Mouse (Mus musculus) erythroblast, adult 5-6 weeks (primary cell): ENCODE measurements around the gene Gm17428. TPM values are rescaled to one million over a fixed set of nuclear protein-coding genes. Genes with fewer than 3 reads are reported as not detected.
"Not testable (repeated sequence)": the region's sequence is repeated elsewhere in the genome, so short reads cannot be mapped to it uniquely, and the experiment has no call there.

Experiments used
- ATAC-seq: replicated peaks from 2 replicates; pipeline ENCODE4 v1.8.0; 2016; ENCODE audit warnings: moderate number of reproducible peaks, mild to moderate bottlenecking, moderate TSS enrichment, inconsistent platforms; ENCODE audit not compliant: poor library complexity, low FRiP score, severe bottlenecking
- total RNA-seq, 2 experiments: library from RNA; stranded (forward) in 1 of 2; stranded (reverse) in 1 of 2; fragments of 150-400 nt in 1 of 2; fragments of 200-764, 138-1000 nt in 1 of 2; gene quantifications; 2 replicates each; pipeline versions ENCODE4 v1.2.3 to v1.2.4; 2015 to 2017; ENCODE audit warnings: low replicate concordance in 2 of 2

Gene Gm17428
- total RNA-seq, 2 experiments from 2014 or later: not detected

GRCm38 (mm10) chr14:54948781-54949180 is 28.0 kb upstream of the Gm17428 start:
- no peak for ATAC-seq

- ATAC-seq: no peak
Measured at GRCm38 (mm10) chr14:54950493-54950892, 26.2 kb upstream of the Gm17428 start.

GRCm38 (mm10) chr14:54951587-54951986 is 25.1 kb upstream of the Gm17428 start:
- no peak for ATAC-seq

GRCm38 (mm10) chr14:54953664-54954206 is 23.0 kb upstream of the Gm17428 start:
- ATAC-seq: no peak

- ATAC-seq: no peak
Measured at GRCm38 (mm10) chr14:54954474-54954873, 22.3 kb upstream of the Gm17428 start.

- ATAC-seq: no peak
Measured at GRCm38 (mm10) chr14:54955481-54955880, 21.3 kb upstream of the Gm17428 start.

GRCm38 (mm10) chr14:54956533-54956932 is 20.2 kb upstream of the Gm17428 start:
- ATAC-seq: no peak

- ATAC-seq: no peak
Measured at GRCm38 (mm10) chr14:54958503-54958902, 18.2 kb upstream of the Gm17428 start.

- no peak for ATAC-seq
Measured at GRCm38 (mm10) chr14:54959197-54959596, 17.5 kb upstream of the Gm17428 start.

GRCm38 (mm10) chr14:54959853-54960613 is 16.7 kb upstream of the Gm17428 start:
- ATAC-seq: not testable (repeated sequence)

- no peak for ATAC-seq
Measured at GRCm38 (mm10) chr14:54960769-54961168, 16.0 kb upstream of the Gm17428 start.

GRCm38 (mm10) chr14:54961487-54961886 is 15.2 kb upstream of the Gm17428 start:
- ATAC-seq: no peak

- ATAC-seq: no peak
Measured at GRCm38 (mm10) chr14:54962714-54963113, 14.0 kb upstream of the Gm17428 start.

GRCm38 (mm10) chr14:54963727-54964126 is 13.0 kb upstream of the Gm17428 start:
- ATAC-seq: no peak

GRCm38 (mm10) chr14:54965044-54965443 is 11.7 kb upstream of the Gm17428 start:
- ATAC-seq: no peak

- no peak for ATAC-seq
Measured at GRCm38 (mm10) chr14:54965631-54966030, 11.1 kb upstream of the Gm17428 start.

GRCm38 (mm10) chr14:54966320-54966977 is 10.3 kb upstream of the Gm17428 start, which contains the start of gene Myh6:
Myh6 (minus strand) TSS chr14:54966927.
- no peak for ATAC-seq

- no peak for ATAC-seq
Measured at GRCm38 (mm10) chr14:54967874-54968273, 8.9 kb upstream of the Gm17428 start.

- ATAC-seq: no peak
Measured at GRCm38 (mm10) chr14:54968344-54968743, 8.4 kb upstream of the Gm17428 start.

- not testable (repeated sequence) for ATAC-seq
Measured at GRCm38 (mm10) chr14:54972786-54973185, 3.9 kb upstream of the Gm17428 start.
